Mouse (Mus musculus) ES-E14 (cell line): ENCODE data around the gene 1700011L22Rik.

ENCODE experiments used
- MAFK ChIP-seq: IDR thresholded peaks from 2 replicates; pipeline ENCODE4 v1.6.1; 2014; ENCODE audit warnings: mild to moderate bottlenecking, low read depth, low read length, inconsistent platforms; ENCODE audit not compliant: insufficient read depth
- ZC3H11A ChIP-seq: IDR thresholded peaks from 2 replicates; pipeline ENCODE4 v1.6.1; 2012; ENCODE audit warnings: low read depth, mild to moderate bottlenecking, inconsistent platforms, low read length, borderline replicate concordance

DNA sequence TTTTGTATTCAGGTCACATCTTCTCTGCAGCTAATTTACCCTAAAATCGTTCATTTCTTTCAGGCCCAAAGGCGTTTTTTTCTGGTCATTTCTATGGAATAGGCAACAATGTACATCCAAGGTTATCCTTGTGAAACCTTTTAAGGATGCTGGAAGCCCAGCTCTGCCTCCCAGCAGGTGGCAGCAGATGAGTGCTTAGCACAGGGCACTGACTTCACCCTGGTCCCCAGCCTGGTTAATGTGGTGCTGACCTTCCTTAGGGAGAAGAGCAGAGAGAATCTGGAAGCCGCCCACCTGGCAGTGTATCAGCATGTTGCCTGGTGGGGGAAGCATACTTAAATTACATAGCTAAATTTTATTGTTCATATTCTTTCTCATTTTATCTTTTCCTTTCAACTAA lies 49.4 kb upstream of the 1700011L22Rik start:
- TF ChIP-seq MAFK, result no peak
- TF ChIP-seq ZC3H11A, result 0 out of 2 replicates have a peak, but pooled peaks have one; percentile 9
